Mouse (Mus musculus) cortical plate, adult 2 months (tissue): ENCODE results near the gene Zc4h2. TPM values are rescaled to one million over a fixed set of nuclear protein-coding genes. Genes with fewer than 3 reads are reported as not detected.

Source experiments
- H3K27ac ChIP-seq: fragments of 200-500 bp; 2 replicates; pipeline ENCODE4 v1.5.1; 2012; ENCODE audit warnings: low read length, control low read depth, inconsistent platforms; ENCODE audit not compliant: insufficient read depth
- H3K4me1 ChIP-seq: fragments of 200-500 bp; 2 replicates; pipeline ENCODE4 v1.6.1; 2011; ENCODE audit warnings: low read length; ENCODE audit not compliant: control insufficient read depth, insufficient read depth
- H3K4me3 ChIP-seq: fragments of 200-500 bp; 2 replicates; pipeline ENCODE4 v1.5.1; 2011; ENCODE audit warnings: mild to moderate bottlenecking, low read length, control low read depth; ENCODE audit not compliant: insufficient read depth
- CTCF ChIP-seq: fragments of 200-500 bp; IDR thresholded peaks from 2 replicates; pipeline ENCODE4 v1.5.1; 2011; ENCODE audit warnings: mild to moderate bottlenecking, control low read depth, low read length; ENCODE audit not compliant: insufficient read depth; ENCODE audit errors: extremely low read depth
- POLR2A ChIP-seq: fragments of 200-500 bp; IDR thresholded peaks from 2 replicates; pipeline ENCODE4 v1.6.1; 2011; ENCODE audit warnings: mild to moderate bottlenecking, low read length, control low read depth; ENCODE audit not compliant: insufficient read depth; ENCODE audit errors: extremely low read depth
- polyA plus RNA-seq: library from polyadenylated mRNA; depleted of rRNA; stranded (reverse); fragments of >200 nt; gene quantifications from 2 replicates; pipeline ENCODE4 v1.2.3, GENCODE M21; 2012; rRNA removed

Zc4h2 gene
- 20.9 and 21.2 TPM in 2 replicates for polyA plus RNA-seq

DNA sequence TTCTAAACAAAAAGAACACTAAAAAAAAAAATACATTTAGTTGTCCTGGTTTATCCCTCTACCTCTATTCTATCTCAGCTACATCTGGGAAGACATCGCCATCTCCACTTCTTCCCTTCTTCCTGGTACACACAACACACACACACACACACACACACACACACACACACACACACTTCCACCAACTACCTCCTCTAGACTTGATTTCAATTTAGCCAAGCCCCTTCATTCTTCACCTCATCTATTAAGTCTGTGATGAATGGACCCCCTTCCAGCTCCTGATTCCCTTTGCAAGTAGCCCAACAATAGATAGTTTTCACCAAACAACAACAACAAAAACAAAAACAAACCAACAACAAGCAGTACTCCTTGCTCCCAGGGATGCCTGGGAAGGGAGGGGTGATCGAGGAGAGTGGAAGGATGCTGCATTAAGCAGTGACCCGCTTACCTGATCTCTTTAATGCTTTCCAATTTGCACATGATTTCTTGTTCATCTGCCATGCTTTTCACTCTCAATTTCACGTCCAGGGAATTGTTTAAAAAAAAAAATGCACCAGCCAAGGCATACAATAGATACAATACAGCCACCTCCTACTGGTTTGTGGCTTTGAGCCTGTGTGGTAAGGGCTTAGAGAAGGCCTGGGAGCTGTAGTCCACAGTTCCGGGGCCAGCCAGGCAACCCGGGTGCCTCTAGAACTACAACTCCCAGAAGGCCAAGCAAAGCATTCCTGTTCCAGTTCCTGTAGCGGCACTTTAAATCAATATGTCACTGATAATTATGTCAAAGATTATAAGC lies at the start of gene Zc4h2:
TSS of gene Zc4h2 (minus strand) at position 706 of the 796 bp plus-strand sequence.
- TF ChIP-seq CTCF, result no peak
- TF ChIP-seq POLR2A, result peak; percentile 54
- Histone ChIP-seq H3K27ac (peak within 1 kb of the TSS; percentile 63), H3K4me1 (no peaks in the 10 kb centered on the region), H3K4me3 (peak within 1 kb of the TSS; percentile 64)

DNA sequence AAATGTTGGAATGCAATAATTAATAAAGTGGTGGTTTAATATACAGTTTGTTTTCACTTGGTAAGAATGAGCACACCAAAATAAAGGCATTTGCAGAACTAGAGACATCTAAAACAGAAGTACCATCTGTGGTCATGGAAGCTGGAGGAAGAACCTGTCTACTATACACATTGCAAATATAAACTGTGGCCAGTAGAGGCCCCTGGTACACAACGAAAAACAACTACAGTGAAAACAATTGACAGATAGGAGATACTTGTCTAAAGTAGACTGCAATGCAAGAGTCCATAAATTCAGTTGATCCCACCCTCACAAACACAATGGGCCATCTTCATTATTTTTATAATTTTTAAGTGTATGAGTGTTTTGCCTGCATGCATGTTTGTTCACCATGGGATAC lies 28.8 kb upstream of the Zc4h2 start:
- H3K4me1 ChIP-seq, result no peaks in the 10 kb centered on the region
- H3K27ac ChIP-seq, result no peak overlapping the region
- no peak overlapping the region for H3K4me3 ChIP-seq
- TF ChIP-seq CTCF (no peak), POLR2A (no peak)

DNA sequence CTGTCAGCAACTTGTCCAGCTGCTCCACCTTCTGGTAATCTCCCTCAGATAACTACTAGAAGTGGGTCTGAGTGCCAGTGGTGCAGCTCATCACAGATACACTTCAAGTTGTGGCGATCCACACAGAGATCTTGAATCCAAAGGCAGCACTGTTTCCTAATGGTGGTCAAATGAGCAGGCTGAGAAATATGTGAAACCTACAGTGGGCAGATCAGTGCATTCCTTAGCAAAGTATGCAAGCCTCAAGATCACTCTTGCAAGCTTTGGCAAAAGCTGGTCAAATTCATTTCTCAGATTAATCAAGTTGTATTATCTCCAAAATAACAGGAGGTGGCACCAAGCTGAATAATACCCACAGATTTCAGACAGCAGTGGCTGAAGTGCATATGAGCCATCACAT lies 23.9 kb upstream of the Zc4h2 start:
- TF ChIP-seq POLR2A (no peak), CTCF (no peak)
- Histone ChIP-seq H3K4me3 (no peak overlapping the region), H3K4me1 (no peaks in the 10 kb centered on the region), H3K27ac (no peak overlapping the region)

DNA sequence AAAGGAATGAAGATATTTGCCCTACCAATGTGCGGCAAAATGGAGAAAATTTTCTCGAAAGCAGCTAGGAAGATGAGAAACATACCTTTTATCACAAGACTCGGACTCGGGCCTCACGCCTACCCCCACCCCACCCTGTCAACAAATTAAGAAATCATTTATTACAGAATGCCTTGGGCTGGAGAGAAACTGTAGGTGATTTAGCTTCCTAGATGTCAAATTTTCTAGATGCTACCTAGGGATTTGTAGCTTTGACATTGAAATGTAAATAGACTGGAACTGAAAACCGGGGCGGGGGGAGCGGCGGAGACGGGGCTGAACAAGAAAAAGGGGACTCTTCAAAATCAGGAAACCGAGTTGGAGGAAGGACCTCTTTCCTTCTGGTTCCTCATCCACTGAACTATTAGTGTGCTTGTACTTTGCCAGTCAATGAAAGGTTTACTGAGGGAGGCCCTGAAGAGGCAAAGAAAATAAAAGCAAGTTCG lies 333 bp upstream of the Zc4h2 start:
- TF ChIP-seq CTCF, result no peak
- peak overlapping the region; percentile 63 for H3K27ac ChIP-seq
- H3K4me3 ChIP-seq, result peak overlapping the region; percentile 64
- no peaks in the 10 kb centered on the region for H3K4me1 ChIP-seq

DNA sequence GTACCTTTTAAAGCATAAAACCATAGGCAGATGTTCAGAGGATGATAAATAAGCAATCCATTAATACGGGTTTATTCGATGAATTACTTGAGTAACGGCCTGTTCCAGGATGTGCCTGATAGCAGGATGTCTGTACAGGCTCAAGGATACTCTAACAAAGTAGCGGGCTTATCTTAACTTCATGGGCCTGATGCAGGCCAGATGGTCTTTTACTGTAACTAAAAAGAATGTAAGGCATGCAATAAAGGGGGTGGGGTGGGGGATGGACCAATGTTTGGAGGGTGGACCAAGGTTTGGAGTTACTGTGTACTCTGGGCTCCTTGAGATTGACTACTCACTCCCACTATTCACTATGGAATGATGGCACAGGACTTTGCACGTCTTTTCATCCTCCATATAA lies 57.7 kb downstream of the Zc4h2 start:
- Histone ChIP-seq H3K4me3 (no peak overlapping the region), H3K27ac (no peak overlapping the region), H3K4me1 (no peaks in the 10 kb centered on the region)
- TF ChIP-seq POLR2A, result no peak
- TF ChIP-seq CTCF, result no peak

Other genes with a start within 250 kb of the Zc4h2 start
- gene Amer1, start 213.6 kb downstream of the Zc4h2 start, polyA plus RNA-seq, result 3.0 and 3.2 TPM in 2 replicates
- gene Asb12, start 100.5 kb downstream of the Zc4h2 start, polyA plus RNA-seq, result 0.08 and 0.21 TPM in 2 replicates
- gene Pfn5, start 100.4 kb downstream of the Zc4h2 start, polyA plus RNA-seq, result not detected in 2 replicates
- 9.9 and 10.5 TPM in 2 replicates for gene Zc3h12b, start 53.2 kb upstream of the Zc4h2 start, polyA plus RNA-seq